Mouse (Mus musculus): ENCODE data around the gene Mto1.

DNA sequence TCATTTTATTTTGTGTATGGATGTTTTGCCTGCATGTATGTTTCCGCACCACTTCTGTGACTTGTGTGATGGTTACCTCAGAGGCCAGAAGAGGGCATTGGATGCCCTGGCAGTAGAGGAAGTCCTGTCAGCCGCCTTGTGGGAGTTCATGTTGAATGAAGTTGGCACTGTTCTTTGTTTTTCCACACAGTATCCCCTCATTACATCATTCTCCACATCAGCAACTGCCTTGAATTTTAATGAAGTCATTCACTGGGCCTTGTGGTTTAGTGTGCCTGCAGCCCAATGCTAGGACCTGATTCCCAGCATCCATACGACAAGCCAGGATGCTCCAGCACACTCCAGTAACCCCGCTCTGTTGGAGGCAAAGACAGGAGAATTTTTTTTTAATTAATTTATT, 53.3 kb downstream of the Mto1 start:
- TF ChIP-seq CTCF (IDR thresholded peaks at IDR 0.05; ENCODE audit: low read depth), result no peak
- no peak for TF ChIP-seq EP300 (optimal IDR thresholded peaks at IDR 0.05)
